Mouse (Mus musculus) mature B cell (primary cell): ENCODE data around the gene Grk1.

Experiments used
- in situ Hi-C: fragments of 300-500 bp; cut with MboI; formaldehyde crosslinking; loops from 2 replicates; pipeline ENCODE4 v1.14.3; 2019

Gene Grk1

GRCm38 (mm10) chr8:13404666-13405131, at the start of gene Grk1:
Gene Grk1 (plus strand): TSS chr8:13405081.
- in situ Hi-C loops: no loop called here

GRCm38 (mm10) chr8:13356221-13356620, 48.7 kb upstream of the Grk1 start:
- in situ Hi-C loops: no loop called here

- in situ Hi-C loops: no loop called here
These were observed 48.2 kb upstream of the Grk1 start for GRCm38 (mm10) chr8:13356681-13357080.

- in situ Hi-C loops: no loop called here
These were observed 44.7 kb upstream of the Grk1 start for GRCm38 (mm10) chr8:13360213-13360612.

- in situ Hi-C loops: no loop called here
These were observed 43.0 kb upstream of the Grk1 start for GRCm38 (mm10) chr8:13361865-13362264.

- in situ Hi-C loops: no loop called here
These were observed 31.7 kb upstream of the Grk1 start for GRCm38 (mm10) chr8:13373151-13373662.

GRCm38 (mm10) chr8:13381630-13382029, 23.3 kb upstream of the Grk1 start:
- in situ Hi-C loops: no loop called here

- in situ Hi-C loops: no loop called here
These were observed 22.3 kb upstream of the Grk1 start for GRCm38 (mm10) chr8:13382536-13382935.

- in situ Hi-C loops: no loop called here
These were observed 21.9 kb upstream of the Grk1 start for GRCm38 (mm10) chr8:13382999-13383398.

- in situ Hi-C loops: no loop called here
These were observed 18.5 kb upstream of the Grk1 start for GRCm38 (mm10) chr8:13386366-13386765.

- in situ Hi-C loops: no loop called here
These were observed 17.2 kb upstream of the Grk1 start for GRCm38 (mm10) chr8:13387728-13388127.

GRCm38 (mm10) chr8:13388744-13389143, 16.1 kb upstream of the Grk1 start:
- in situ Hi-C loops: no loop called here

- in situ Hi-C loops: no loop called here
These were observed 11.0 kb upstream of the Grk1 start for GRCm38 (mm10) chr8:13393869-13394268.

- in situ Hi-C loops: no loop called here
These were observed 8.2 kb upstream of the Grk1 start, which contains the start of gene Atp4b for GRCm38 (mm10) chr8:13396725-13397124. Gene Atp4b (minus strand): TSS chr8:13396825.

GRCm38 (mm10) chr8:13403517-13403916, 1.4 kb upstream of the Grk1 start:
- in situ Hi-C loops: no loop called here

GRCm38 (mm10) chr8:13406011-13406410, 1.1 kb downstream of the Grk1 start:
- in situ Hi-C loops: no loop called here

GRCm38 (mm10) chr8:13411597-13411996, 6.7 kb downstream of the Grk1 start:
- in situ Hi-C loops: loop anchor here (10.0 kb wide), 1 partner anchor 343 kb away; the partner anchor contains the start of gene Cdc16

GRCm38 (mm10) chr8:13412891-13413558, 8.1 kb downstream of the Grk1 start:
- in situ Hi-C loops: loop anchor here (10.0 kb wide), 1 partner anchor 342 kb away; the partner anchor contains the start of gene Cdc16

GRCm38 (mm10) chr8:13413823-13414390, 9.0 kb downstream of the Grk1 start:
- in situ Hi-C loops: loop anchor here (10.0 kb wide), 1 partner anchor 341 kb away; the partner anchor contains the start of gene Cdc16

- in situ Hi-C loops: loop anchor here (10.0 kb wide), 1 partner anchor 339 kb away; the partner anchor contains the start of gene Cdc16
These were observed 11.0 kb downstream of the Grk1 start for GRCm38 (mm10) chr8:13415879-13416278.

- in situ Hi-C loops: loop anchor here (10.0 kb wide), 1 partner anchor 336 kb away; the partner anchor contains the start of gene Cdc16
These were observed 14.3 kb downstream of the Grk1 start for GRCm38 (mm10) chr8:13419111-13419639.

GRCm38 (mm10) chr8:13420970-13421369, 16.1 kb downstream of the Grk1 start:
- in situ Hi-C loops: no loop called here

GRCm38 (mm10) chr8:13427351-13427750, 22.5 kb downstream of the Grk1 start:
- in situ Hi-C loops: no loop called here
